Mouse (Mus musculus): ENCODE measurements around the gene Pcnx2. TPM values are rescaled to one million over a fixed set of nuclear protein-coding genes. Genes with fewer than 3 reads are reported as not detected.

The Pcnx2 gene
- total RNA-seq, 2 experiments from 2014 or later = not detected

- ATAC-seq (replicated peaks; ENCODE audit: poor library complexity) = peak; percentile 59
Observed at GRCm38 (mm10) chr8:125763066-125763786, 134.9 kb downstream of the Pcnx2 start.

GRCm38 (mm10) chr8:125759022-125759421 lies 139.1 kb downstream of the Pcnx2 start:
- ATAC-seq (replicated peaks; ENCODE audit: poor library complexity) = peak; percentile 70

DNA sequence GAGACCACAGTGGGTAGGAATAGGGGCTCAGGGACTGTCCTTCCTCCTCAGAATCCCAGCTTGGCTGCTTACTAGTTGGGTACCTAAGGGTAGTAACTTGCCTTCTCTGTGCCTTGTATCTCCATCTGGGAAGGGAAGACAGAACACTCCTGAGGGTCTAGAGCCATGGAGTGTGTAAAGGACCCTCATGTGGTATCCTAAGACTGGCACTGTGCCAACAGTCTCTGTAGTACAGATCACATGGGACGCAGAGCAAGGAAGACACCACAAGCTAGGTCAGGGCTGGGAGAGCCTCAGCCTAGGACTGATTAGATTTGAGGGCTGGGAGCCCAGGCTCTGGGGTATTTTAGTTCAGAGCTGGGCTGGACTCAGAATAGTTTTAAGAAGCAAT lies 141.0 kb downstream of the Pcnx2 start:
- ATAC-seq (replicated peaks; ENCODE audit: poor library complexity) = no peak

- ATAC-seq (replicated peaks; ENCODE audit: poor library complexity) = peak; percentile 33
Observed at GRCm38 (mm10) chr8:125756391-125757105, 141.6 kb downstream of the Pcnx2 start.

DNA sequence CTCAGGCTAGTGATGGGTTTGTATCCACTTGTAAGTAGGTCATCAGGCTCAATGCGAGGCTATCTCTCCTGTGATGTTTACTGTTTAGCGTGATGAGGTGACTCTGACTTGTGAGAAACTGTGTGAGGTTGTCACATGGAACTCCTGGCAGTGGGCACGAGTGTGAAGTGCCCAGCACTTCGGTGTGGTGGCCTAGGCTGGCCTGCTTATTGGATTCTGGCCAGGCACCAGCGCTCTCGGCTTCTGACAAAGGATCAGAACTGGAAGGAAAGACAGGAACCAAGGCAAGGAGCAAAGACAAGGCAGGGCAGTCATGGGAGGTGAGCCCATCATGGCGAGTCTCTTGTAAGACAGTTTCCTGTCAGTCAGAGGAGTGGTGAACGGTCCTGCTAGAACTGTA lies 142.2 kb downstream of the Pcnx2 start:
- ATAC-seq (replicated peaks; ENCODE audit: poor library complexity) = no peak

DNA sequence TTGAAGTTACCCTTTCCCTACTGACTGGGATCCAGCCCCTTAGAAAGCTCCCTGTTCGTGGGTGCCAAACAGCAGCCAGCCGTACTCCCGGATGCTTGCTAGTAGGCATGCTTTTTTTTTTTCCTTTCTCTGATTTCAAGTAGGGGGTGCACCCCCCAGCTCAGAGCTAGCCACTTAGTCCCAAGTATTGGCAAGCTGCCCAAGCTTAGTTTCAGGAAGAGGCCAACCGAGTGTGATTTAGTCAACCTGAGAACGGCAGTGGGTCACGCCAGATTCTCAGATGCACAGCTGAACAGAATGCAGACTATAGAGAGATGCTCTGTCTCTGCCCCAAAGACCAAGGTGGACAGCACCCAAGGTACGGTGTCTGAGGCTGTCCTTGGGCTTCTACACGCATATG lies 147.3 kb downstream of the Pcnx2 start:
- no peak for ATAC-seq (replicated peaks; ENCODE audit: poor library complexity)

GRCm38 (mm10) chr8:125747390-125747789 lies 150.7 kb downstream of the Pcnx2 start:
- ATAC-seq (replicated peaks; ENCODE audit: poor library complexity) = no peak

DNA sequence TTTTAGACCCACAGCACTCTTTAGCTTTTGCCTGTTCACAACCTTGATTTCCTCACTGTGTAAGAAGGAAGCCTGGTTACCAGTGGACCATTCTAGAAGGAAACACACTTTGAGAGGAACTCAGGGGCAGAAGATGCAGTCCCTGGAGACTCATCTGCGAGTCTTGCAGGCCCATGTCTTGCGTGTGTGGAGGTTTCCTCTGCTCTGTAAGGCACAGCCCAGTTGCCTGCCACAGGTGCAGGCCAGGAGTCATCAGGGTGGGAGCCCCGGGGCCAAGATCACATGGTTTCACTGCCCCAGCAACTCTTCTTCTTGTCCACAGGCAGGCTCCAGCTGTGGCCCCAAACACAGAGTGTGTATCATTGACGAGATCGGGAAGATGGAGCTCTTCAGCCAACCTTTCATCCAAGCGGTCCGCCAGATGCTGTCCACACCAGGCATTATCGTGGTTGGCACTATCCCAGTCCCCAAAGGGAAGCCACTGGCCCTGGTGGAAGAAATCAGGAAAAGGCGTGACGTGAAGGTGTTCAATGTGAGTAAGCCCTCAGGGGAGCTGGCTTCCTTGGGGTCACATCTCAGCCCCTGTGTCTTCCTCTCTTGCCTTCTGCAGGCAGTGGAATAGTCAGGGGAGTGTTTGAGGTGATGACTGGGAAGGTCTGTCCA lies 153.1 kb downstream of the Pcnx2 start:
- ATAC-seq (replicated peaks; ENCODE audit: poor library complexity) = no peak

DNA sequence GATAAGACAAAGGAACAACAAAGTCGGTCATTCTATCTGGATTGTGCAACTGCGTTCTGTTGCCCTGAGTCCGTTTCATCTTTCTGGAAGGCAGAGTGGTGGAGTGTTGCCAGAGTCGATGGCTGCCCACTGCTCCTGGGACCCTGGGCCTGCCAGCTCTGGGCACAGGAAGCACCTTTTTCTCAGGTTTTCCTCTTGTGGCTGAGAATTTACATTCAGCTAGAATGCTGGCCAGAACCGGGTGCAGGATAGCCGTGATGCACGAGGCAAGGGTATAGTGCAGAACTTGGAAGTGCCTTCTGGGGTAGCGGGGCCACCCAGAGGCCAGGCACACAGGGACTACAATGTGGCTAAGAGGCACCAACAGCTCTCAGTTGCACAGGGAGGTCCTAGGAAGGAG lies 155.7 kb downstream of the Pcnx2 start:
- ATAC-seq (replicated peaks; ENCODE audit: poor library complexity) = peak; percentile 56

GRCm38 (mm10) chr8:125741855-125742254 lies 156.3 kb downstream of the Pcnx2 start:
- peak; percentile 40 for ATAC-seq (replicated peaks; ENCODE audit: poor library complexity)

DNA sequence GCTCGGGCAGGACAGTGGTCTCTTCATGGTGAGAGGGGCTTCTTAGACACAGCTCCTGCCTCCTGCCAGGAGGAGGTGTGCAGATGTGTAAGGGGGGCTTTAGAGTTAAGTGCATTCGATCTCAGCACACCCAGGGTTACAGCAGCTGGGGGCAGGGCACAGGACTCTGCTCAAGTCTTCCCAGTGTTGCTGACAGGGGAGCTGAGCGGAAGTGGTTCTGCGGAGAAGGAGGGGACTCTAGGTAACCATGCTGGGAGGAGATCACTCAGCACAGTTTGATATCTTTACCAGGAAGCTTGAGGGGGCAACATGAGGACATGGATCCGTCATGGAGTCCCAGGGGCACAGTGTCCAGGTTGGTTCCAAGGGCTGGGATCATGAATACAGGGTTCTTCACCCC lies 156.7 kb downstream of the Pcnx2 start:
- ATAC-seq (replicated peaks; ENCODE audit: poor library complexity) = peak; percentile 68

DNA sequence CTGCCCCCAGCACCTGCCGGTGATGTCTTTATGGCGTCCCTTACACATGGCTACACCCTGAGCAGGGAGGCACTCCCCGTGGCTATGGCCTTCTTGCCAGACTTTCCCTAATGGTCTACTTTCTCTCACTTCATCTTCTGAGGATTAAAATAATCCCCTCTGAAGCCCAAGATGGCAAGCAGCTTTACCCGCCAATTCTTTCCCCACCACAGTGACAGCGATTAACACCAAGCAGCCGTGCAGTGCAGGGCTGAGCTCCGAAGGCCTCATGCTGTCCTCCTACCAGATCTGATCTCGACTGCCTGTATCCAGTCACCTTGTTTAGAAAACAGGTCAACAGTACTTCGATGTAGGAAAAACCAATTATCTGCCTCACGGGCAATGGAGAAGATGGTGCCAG lies 157.5 kb downstream of the Pcnx2 start:
- ATAC-seq (replicated peaks; ENCODE audit: poor library complexity) = no peak

GRCm38 (mm10) chr8:125738956-125739355 lies 159.2 kb downstream of the Pcnx2 start:
- ATAC-seq (replicated peaks; ENCODE audit: poor library complexity) = no peak

DNA sequence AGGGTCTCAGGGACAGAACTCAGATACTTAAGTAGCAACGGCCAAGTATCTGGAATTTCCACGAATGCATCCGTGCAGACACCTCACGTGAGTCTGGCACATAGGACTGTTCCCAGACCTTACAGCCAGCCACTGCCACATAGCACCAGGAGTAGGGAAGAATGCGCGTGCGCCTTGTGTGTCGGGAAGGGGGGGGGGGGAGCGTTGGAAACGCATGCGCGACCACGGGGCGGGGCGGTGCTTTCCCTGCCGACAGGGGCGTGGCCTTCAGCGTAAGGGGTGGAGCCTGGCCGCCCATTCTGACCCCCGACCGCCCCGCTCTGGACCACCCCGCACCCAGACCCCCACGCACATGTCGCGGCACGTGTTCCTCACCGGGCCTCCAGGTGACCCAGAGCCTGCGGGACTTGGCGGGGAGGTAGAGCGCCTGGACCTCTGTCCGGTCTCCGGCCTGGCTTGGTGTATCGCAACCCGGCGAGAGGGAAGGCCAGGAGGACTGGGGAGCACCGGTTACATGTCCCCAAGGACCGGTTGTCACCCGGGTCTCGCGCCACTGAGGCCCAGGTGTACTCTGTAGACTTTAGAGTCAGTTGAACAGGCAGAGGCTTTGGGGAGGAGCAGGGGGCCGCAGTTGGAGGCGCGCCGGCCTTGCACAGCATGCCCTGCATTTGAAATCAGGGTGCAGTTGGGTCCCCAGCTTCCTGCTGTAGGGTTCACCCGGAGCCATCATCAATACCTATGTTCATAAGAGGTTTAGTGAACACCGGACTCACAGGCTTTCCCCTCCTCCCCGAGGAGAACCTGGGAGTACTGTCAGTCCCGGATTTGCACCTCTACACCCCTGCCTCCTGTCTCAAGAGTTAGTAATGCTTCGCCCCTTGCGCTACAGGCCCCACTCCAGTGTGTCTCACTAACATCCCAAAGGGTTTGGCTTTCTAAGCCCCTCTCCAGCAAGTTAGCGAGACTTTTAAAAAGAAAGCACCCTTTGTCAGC lies 163.9 kb downstream of the Pcnx2 start:
- peak; percentile 88 for ATAC-seq (replicated peaks; ENCODE audit: poor library complexity)

- no peak for ATAC-seq (replicated peaks; ENCODE audit: poor library complexity)
Observed at GRCm38 (mm10) chr8:125729746-125730145, 168.4 kb downstream of the Pcnx2 start, which contains the start of gene Ntpcr. Gene Ntpcr (plus strand): TSS chr8:125729963.

GRCm38 (mm10) chr8:125727797-125728196 lies 170.3 kb downstream of the Pcnx2 start:
- no peak for ATAC-seq (replicated peaks; ENCODE audit: poor library complexity)

DNA sequence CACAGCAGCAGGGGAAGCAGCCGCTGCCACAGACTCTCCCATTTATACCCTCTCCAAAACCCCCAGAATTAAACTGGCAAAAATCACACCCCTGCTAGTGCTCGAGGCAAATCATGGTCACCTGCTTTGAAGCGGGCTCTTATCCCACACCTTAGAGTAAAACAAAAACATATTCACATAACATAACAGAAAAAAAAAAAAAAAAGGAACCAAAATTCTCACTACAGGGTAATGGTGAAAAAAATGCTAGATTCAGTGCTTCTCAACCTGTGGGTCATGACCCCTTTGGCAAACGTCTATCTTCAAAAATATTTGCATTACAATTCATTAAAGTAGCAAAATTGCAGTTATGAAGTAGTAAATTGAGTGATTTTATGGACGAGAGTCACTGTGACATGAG lies 171.1 kb downstream of the Pcnx2 start:
- ATAC-seq (replicated peaks; ENCODE audit: poor library complexity) = no peak

DNA sequence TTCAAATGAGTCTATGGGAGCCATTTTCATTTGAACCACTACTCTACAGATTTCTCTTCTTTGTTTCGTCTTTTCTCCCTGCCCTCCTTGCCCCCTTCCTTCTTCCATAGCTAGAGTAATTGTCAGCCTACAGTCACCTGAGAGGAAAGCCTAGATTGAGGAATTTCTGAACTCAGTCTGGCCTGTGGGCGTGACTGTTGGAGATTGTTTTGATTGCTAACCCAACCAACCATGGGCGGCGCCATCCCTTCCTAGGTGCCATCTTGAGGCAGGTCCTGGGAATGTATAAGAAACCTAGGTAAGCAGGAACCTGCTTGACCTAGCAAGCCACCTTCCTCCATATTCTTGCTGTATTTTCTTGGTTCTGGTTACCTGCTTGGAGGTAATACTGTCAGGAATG lies 172.0 kb downstream of the Pcnx2 start:
- ATAC-seq (replicated peaks; ENCODE audit: poor library complexity) = no peak

GRCm38 (mm10) chr8:125725037-125725820 lies 172.9 kb downstream of the Pcnx2 start:
- peak; percentile 90 for ATAC-seq (replicated peaks; ENCODE audit: poor library complexity)

DNA sequence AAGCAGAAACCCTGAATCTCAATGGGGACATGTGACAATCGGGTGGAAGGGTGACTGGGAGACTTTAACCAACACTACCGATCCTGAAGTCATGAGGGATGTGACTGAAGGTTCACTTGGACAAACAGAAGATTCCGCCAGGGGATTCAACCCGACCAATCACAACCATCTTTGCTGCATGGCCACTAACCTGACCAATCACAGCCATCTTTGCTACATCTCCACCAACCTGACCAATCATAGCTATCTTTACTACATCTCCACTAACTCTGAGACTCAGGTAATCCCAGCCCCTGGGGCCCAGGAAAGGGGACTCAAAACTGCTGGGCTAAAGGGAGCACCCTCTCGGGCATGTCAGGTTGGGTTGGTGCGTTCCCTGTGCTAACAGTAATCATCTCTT lies 174.7 kb downstream of the Pcnx2 start:
- no peak for ATAC-seq (replicated peaks; ENCODE audit: poor library complexity)
